Mouse (Mus musculus): ENCODE measurements around the gene Wdr13.

GRCm38 (mm10) chrX:8096787-8097242 lies 35.9 kb downstream of the Wdr13 start:
- TF ChIP-seq MAFK (IDR thresholded peaks at IDR 0.05; ENCODE audit: insufficient read depth, low read depth, low read length) (no peak), ZNF384 (IDR thresholded peaks at IDR 0.05; ENCODE audit: low read depth, low read length) (no peak), ZC3H11A (IDR thresholded peaks at IDR 0.05; ENCODE audit: borderline replicate concordance, low read depth, low read length) (no peak)

Data from ES-E14 (cell line).